Mouse (Mus musculus): ENCODE results near the gene Tmc5. TPM values are rescaled to one million over a fixed set of nuclear protein-coding genes. Genes with fewer than 3 reads are reported as not detected.

The Tmc5 gene
- polyA plus RNA-seq, 1 experiment from 2014 or later, result 0.19 TPM

Other genes with a start within 250 kb of the Tmc5 start
- gene Syt17, start 149.1 kb upstream of the Tmc5 start, polyA plus RNA-seq (2014; fragmentation: Nextera tagmentation; extraction: Ambion mirVana), result 14.8 and 18.3 TPM in 2 replicates
- gene Itpripl2, start 105.3 kb upstream of the Tmc5 start, polyA plus RNA-seq (2014; fragmentation: Nextera tagmentation; extraction: Ambion mirVana), result 0.29 and 0.93 TPM in 2 replicates
- 113 and 127 TPM in 2 replicates for gene Coq7, start 63.9 kb upstream of the Tmc5 start, polyA plus RNA-seq (2014; fragmentation: Nextera tagmentation; extraction: Ambion mirVana)
- 7.7 and 8.7 TPM in 2 replicates for gene Tmc7, start 12.6 kb upstream of the Tmc5 start, polyA plus RNA-seq (2014; fragmentation: Nextera tagmentation; extraction: Ambion mirVana)
- gene Gde1, start 108.5 kb downstream of the Tmc5 start, polyA plus RNA-seq (2014; fragmentation: Nextera tagmentation; extraction: Ambion mirVana), result 248 and 255 TPM in 2 replicates
- gene Ccp110, start 115.3 kb downstream of the Tmc5 start, polyA plus RNA-seq (2014; fragmentation: Nextera tagmentation; extraction: Ambion mirVana), result 19.6 and 20.9 TPM in 2 replicates
- 88.8 and 107 TPM in 2 replicates for gene Vps35l, start 142.9 kb downstream of the Tmc5 start, polyA plus RNA-seq (2014; fragmentation: Nextera tagmentation; extraction: Ambion mirVana)

All from neural tube, embryonic 14.5 days (tissue).